Mouse (Mus musculus) olfactory bulb, adult 2 months (tissue): ENCODE measurements around the gene Mllt6.

Experiments
- CTCF ChIP-seq: fragments of 200-500 bp; IDR thresholded peaks from 2 replicates; pipeline ENCODE4 v1.5.1; 2012; ENCODE audit warnings: low read depth, mild to moderate bottlenecking, low read length, moderate library complexity; ENCODE audit not compliant: insufficient read depth
- POLR2A ChIP-seq: fragments of 200-500 bp; IDR thresholded peaks from 2 replicates; pipeline ENCODE4 v1.6.1; 2012; ENCODE audit warnings: mild to moderate bottlenecking, low read depth, low read length, moderate library complexity; ENCODE audit not compliant: insufficient read depth

GRCm38 (mm10) chr11:97718281-97718860 lies 55.2 kb downstream of the Mllt6 start:
- TF ChIP-seq CTCF = no peak
- TF ChIP-seq POLR2A = no peak
